Mouse (Mus musculus) CH12.LX (cell line): Measurements from ENCODE around the gene Map3k13. TPM values are rescaled to one million over a fixed set of nuclear protein-coding genes. Genes with fewer than 3 reads are reported as not detected.

ENCODE experiments used
- DNase-seq: peaks from one replicate; pipeline ENCODE4 v3.0.0-alpha.2; 2013; ENCODE audit errors: extremely low read depth
- H3K27ac ChIP-seq: 2 replicates; pipeline ENCODE4 v1.5.1; 2012; ENCODE audit warnings: low read depth, mild to moderate bottlenecking, control low read depth, moderate library complexity; ENCODE audit not compliant: insufficient read depth
- H3K27me3 ChIP-seq: replicated peaks from 2 replicates; pipeline ENCODE3; 2012; ENCODE audit warnings: inconsistent platforms
- H3K36me3 ChIP-seq, 2 experiments: replicated peaks in 1 of 2; 2 replicates each; pipeline versions ENCODE3 to v1.6.1; 2012; ENCODE audit warnings: inconsistent platforms in 1 of 2, low read length in 1 of 2, mild to moderate bottlenecking in 1 of 2, mixed read lengths in 1 of 2, moderate library complexity in 1 of 2; ENCODE audit not compliant: control insufficient read depth in 1 of 2, insufficient read depth in 1 of 2
- H3K4me1 ChIP-seq, 2 experiments: 2 replicates each; pipeline ENCODE4 v1.6.1; 2012; ENCODE audit warnings: inconsistent platforms in 1 of 2, moderate library complexity in 1 of 2; ENCODE audit not compliant: insufficient read depth in 2 of 2, control insufficient read depth in 1 of 2
- H3K4me2 ChIP-seq: 2 replicates; pipeline ENCODE4 v1.6.1; 2012; ENCODE audit warnings: low read depth, mild to moderate bottlenecking, control low read depth; ENCODE audit not compliant: poor library complexity, insufficient read depth, severe bottlenecking
- H3K4me3 ChIP-seq, 3 experiments: fragments of 150-350 bp in 1 of 3; sonication (generic) in 1 of 3; replicated peaks in 1 of 3; 2 replicates each; pipeline versions ENCODE3 to v1.5.1; 2011 to 2012; ENCODE audit warnings: low read depth in 2 of 3, low read length in 2 of 3, mild to moderate bottlenecking in 2 of 3, moderate library complexity in 2 of 3, control low read depth in 1 of 3, improper control_type of control experiment in 1 of 3, inconsistent platforms in 1 of 3, mixed read lengths in 1 of 3; ENCODE audit not compliant: poor library complexity in 1 of 3
- H3K79me2 ChIP-seq: replicated peaks from 2 replicates; pipeline ENCODE4 v1.6.1; 2012; ENCODE audit warnings: mild to moderate bottlenecking, moderate library complexity; ENCODE audit not compliant: control insufficient read depth, poor library complexity, insufficient read depth, severe bottlenecking; ENCODE audit errors: extremely low read depth
- H3K9ac ChIP-seq: 2 replicates; pipeline ENCODE4 v1.6.1; 2012; ENCODE audit warnings: low read depth, mild to moderate bottlenecking, control low read depth, moderate library complexity; ENCODE audit not compliant: insufficient read depth
- H3K9me3 ChIP-seq: replicated peaks from 2 replicates; pipeline ENCODE3; 2012; ENCODE audit warnings: low read length, inconsistent platforms, mixed read lengths
- CTCF ChIP-seq, 2 experiments: IDR thresholded peaks in 1 of 2; conservative IDR thresholded peaks in 1 of 2; 2 replicates each; pipeline ENCODE4 v1.5.1; 2011 to 2012; ENCODE audit warnings: low read depth in 2 of 2, low read length in 2 of 2, improper control_type of control experiment in 1 of 2, inconsistent platforms in 1 of 2, mild to moderate bottlenecking in 1 of 2, moderate library complexity in 1 of 2
- GABPA ChIP-seq: IDR thresholded peaks from 2 replicates; pipeline ENCODE4 v1.6.1; 2012; ENCODE audit warnings: low read depth, low read length, improper control_type of control experiment, inconsistent platforms; ENCODE audit not compliant: insufficient replicate concordance
- HCFC1 ChIP-seq: IDR thresholded peaks from 2 replicates; pipeline ENCODE4 v1.6.1; 2012; ENCODE audit warnings: low read depth, mild to moderate bottlenecking, inconsistent platforms, low read length, improper control_type of control experiment
- IRF4 ChIP-seq: IDR thresholded peaks from 2 replicates; pipeline ENCODE4 v1.6.1; 2014; ENCODE audit warnings: low read depth, mild to moderate bottlenecking, inconsistent platforms, low read length, improper control_type of control experiment
- JUN ChIP-seq: IDR thresholded peaks from 2 replicates; pipeline ENCODE4 v1.6.1; 2011; ENCODE audit warnings: low read depth, mild to moderate bottlenecking, low read length, improper control_type of control experiment, moderate library complexity; ENCODE audit not compliant: insufficient read depth
- MXI1 ChIP-seq: IDR thresholded peaks from 2 replicates; pipeline ENCODE4 v1.6.1; 2011; ENCODE audit warnings: mild to moderate bottlenecking, low read depth, low read length, improper control_type of control experiment
- RAD21 ChIP-seq: IDR thresholded peaks from 2 replicates; pipeline ENCODE4 v1.6.1; 2011; ENCODE audit warnings: low read depth, mild to moderate bottlenecking, low read length, improper control_type of control experiment, moderate library complexity
- SIN3A ChIP-seq: IDR thresholded peaks from 2 replicates; pipeline ENCODE4 v1.6.1; 2012; ENCODE audit warnings: low read length, improper control_type of control experiment, inconsistent platforms
- SMC3 ChIP-seq: IDR thresholded peaks from 2 replicates; pipeline ENCODE4 v1.6.1; 2011; ENCODE audit warnings: low read depth, low read length, improper control_type of control experiment
- TCF12 ChIP-seq: IDR thresholded peaks from 2 replicates; pipeline ENCODE4 v1.6.1; 2014; ENCODE audit warnings: low read depth, mild to moderate bottlenecking, inconsistent platforms, low read length, improper control_type of control experiment
- USF2 ChIP-seq: conservative IDR thresholded peaks from 2 replicates; pipeline ENCODE4 v1.6.1; 2011; ENCODE audit warnings: low read depth, low read length, improper control_type of control experiment
- ZKSCAN1 ChIP-seq: IDR thresholded peaks from 2 replicates; pipeline ENCODE4 v1.6.1; 2012; ENCODE audit warnings: low read depth, inconsistent platforms, low read length, improper control_type of control experiment, borderline replicate concordance
- ZMIZ1 ChIP-seq: IDR thresholded peaks from 2 replicates; pipeline ENCODE4 v1.6.1; 2012; ENCODE audit warnings: low read depth, mild to moderate bottlenecking, inconsistent platforms, low read length, improper control_type of control experiment
- ZNF384 ChIP-seq: IDR thresholded peaks from 2 replicates; pipeline ENCODE4 v1.6.1; 2012; ENCODE audit warnings: low read depth, low read length, improper control_type of control experiment, inconsistent platforms
- dilution Hi-C: fragments of 300-500 bp; cut with MboI; formaldehyde crosslinking; loops from 2 replicates; pipeline ENCODE4 v1.14.3; 2020; ENCODE audit warnings: low sequenced_read_pairs; ENCODE audit not compliant: extremely low pct_unique_long_range_greater_than_20kb, extremely low pct_ligation_motif_present
- in situ Hi-C: fragments of 300-500 bp; cut with MboI; formaldehyde crosslinking; loops from 3 replicates; pipeline ENCODE4 v1.14.3; 2019; ENCODE audit warnings: low sequenced_read_pairs, low pct_ligation_motif_present, low pct_unique_long_range_greater_than_20kb, mixed read lengths
- polyA plus RNA-seq: library from polyadenylated mRNA; unstranded; fragments of >175 nt; gene quantifications from 2 replicates; pipeline ENCODE4 v1.2.1, GENCODE M21; 2012; ENCODE audit warnings: low read depth; ENCODE audit not compliant: insufficient read length
- total RNA-seq, 2 experiments: library from RNA; depleted of rRNA; stranded (reverse); fragments of 300-350 nt in 1 of 2; fragments of >200 nt in 1 of 2; gene quantifications; 2 replicates each; pipeline ENCODE4 v1.2.3; 2012 to 2014

Gene Map3k13
- total and polyA plus RNA-seq, 3 experiments: 0.32 to 1.3 (median 0.89) TPM

DNA sequence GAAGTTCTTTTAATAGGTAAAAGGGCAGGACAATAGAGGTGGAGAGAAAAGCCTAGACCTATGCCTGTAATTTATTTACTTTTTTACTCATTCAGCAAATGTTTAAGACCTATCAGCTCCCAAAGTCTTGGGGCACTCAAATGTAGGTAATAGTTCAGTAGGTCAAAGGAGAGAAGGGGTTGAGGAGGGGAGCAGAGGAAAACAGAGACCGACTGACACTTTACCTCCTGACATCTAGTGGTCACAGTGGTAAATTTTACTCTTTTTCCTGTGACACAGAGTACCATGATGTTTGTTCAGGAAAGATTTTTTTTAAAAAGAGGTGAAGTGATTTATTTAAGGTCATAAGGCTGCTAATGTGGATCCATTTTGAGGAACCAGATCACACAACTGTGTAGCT lies 3.7 kb upstream of the Map3k13 start:
- H3K36me3 ChIP-seq: no peaks in the 10 kb centered on the region
- in situ Hi-C loops (no loop called here), dilution Hi-C loops (no loop called here)
- peaks cover 0 to 32% of the 10 kb centered on the region in 2 experiments; a peak in 3 of 4 replicates for H3K4me1 ChIP-seq
- no peak for DNase-seq
- no peaks in the 10 kb centered on the region for H3K9me3 ChIP-seq
- H3K27me3 ChIP-seq: no peaks in the 10 kb centered on the region
- H3K27ac ChIP-seq: no peak overlapping the region
- 0 out of 2 replicates have a peak, but pooled peaks cover 2% of the 10 kb centered on the region for H3K79me2 ChIP-seq
- H3K4me2 ChIP-seq: no peak overlapping the region
- TF ChIP-seq GABPA (no peak), ZNF384 (peak; percentile 62), SMC3 (peak; percentile 41), ZKSCAN1 (no peak), RAD21 (peak; percentile 34), CTCF (conservative IDR thresholded peaks at IDR 0.05 in 1 of 2, IDR thresholded peaks at IDR 0.05 in 1 of 2; ENCODE audit: low read depth in 2 of 2, low read length in 2 of 2) (peak; percentile 10 to 60; a peak in 2 of 4 replicates), SIN3A (no peak), USF2 (no peak), JUN (no peak), ZMIZ1 (no peak)
- no peak overlapping the region for H3K9ac ChIP-seq
- no peak overlapping the region for H3K4me3 ChIP-seq

DNA sequence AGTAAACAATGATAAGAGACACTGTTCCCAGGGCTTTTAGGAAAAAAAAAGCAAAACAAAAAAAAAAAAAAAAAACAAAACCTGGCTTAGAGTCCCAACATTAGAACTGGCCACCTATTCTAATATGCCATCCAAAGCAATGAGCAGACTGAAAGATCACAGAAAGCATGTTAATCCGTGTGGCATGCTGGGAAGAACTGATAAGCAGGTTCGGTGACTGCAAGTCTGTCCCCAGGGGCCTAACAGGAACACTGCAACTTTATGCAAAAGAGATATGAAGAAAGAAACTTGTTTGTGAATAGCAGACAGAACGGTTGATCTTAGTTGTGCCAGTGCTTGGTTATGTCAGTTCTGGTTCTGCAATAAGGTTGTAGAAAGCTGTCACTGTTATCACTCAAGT lies 2.4 kb upstream of the Map3k13 start:
- 0 out of 2 replicates have a peak, but pooled peaks cover 2% of the 10 kb centered on the region for H3K79me2 ChIP-seq
- peak overlapping the region; percentile 7; the same call in 1 of the 2 replicates for H3K9ac ChIP-seq
- peak overlapping the region; percentile 48 for H3K27ac ChIP-seq
- DNase-seq: peak; percentile 69
- dilution Hi-C loops (no loop called here), in situ Hi-C loops (no loop called here)
- H3K9me3 ChIP-seq: no peaks in the 10 kb centered on the region
- H3K4me1 ChIP-seq: peaks cover 1 to 39% of the 10 kb centered on the region in 2 experiments; a peak in 3 of 4 replicates
- 0 out of 2 replicates have a peak, but pooled peaks have one; percentile 20 for TF ChIP-seq TCF12
- no peak for TF ChIP-seq HCFC1
- 0 out of 2 replicates have a peak, but pooled peaks have one; percentile 6 for TF ChIP-seq MXI1
- TF ChIP-seq IRF4: 0 out of 2 replicates have a peak, but pooled peaks have one; percentile 25
- peak; percentile 60 for TF ChIP-seq ZNF384
- no peaks in the 10 kb centered on the region for H3K27me3 ChIP-seq
- H3K4me3 ChIP-seq: no peak overlapping the region
- H3K4me2 ChIP-seq: peak overlapping the region; percentile 93; the same call in 1 of the 2 replicates
- peaks cover 1 to 2% of the 10 kb centered on the region in 2 experiments for H3K36me3 ChIP-seq
